8 mouse cellular contexts compared by ENCODE assay signal in genomic region chr11:60113624-60114023, GRCm38 (mm10). TPM values are rescaled to one million over a fixed set of nuclear protein-coding genes. Genes with fewer than 3 reads are reported as not detected.
DNase-seq lines count a peak whose midpoint lies in the region; ATAC-seq lines count a peak whose summit lies in the region.

No protein-coding gene starts in this region.

- H3K27me3 ChIP-seq in stomach, embryonic 15.5 days (replicated peaks): no peaks in the 10 kb centered on the region

- H3K4me3 ChIP-seq in stomach, embryonic 15.5 days (replicated peaks): peak overlapping the region; percentile 48; the same call in 1 of the 2 replicates

- WGBS in stomach, embryonic 15.5 days: 6% methylated on average over 4 of the region's 4 CpGs

- H3K27ac ChIP-seq in stomach, embryonic 15.5 days: peak overlapping the region; percentile 98

- peak; percentile 41 for ATAC-seq in stomach, embryonic 15.5 days (ENCODE audit: insufficient read depth, low FRiP score, low read depth)

- no peaks in the 10 kb centered on the region for H3K9me3 ChIP-seq in stomach, embryonic 15.5 days

- H3K36me3 ChIP-seq in stomach, embryonic 15.5 days: no peaks in the 10 kb centered on the region

- H3K4me2 ChIP-seq in stomach, embryonic 15.5 days: peak overlapping the region; percentile 88

- H3K9ac ChIP-seq in stomach, embryonic 15.5 days: no peak overlapping the region

- DNase-seq in adrenal gland, adult (ENCODE audit: inconsistent age in 2 of 2, low spot score in 1 of 2): peak; percentile 21 to 59
- no peak for DNase-seq in adrenal gland, postnatal 10 days
- peak; percentile 72 for DNase-seq in urinary bladder, postnatal 14 days (ENCODE audit: low spot score)
- no peak for DNase-seq in urinary bladder, postnatal 25 days (ENCODE audit: low spot score)
- DNase-seq in liver: peak; percentile 59
- no peak for DNase-seq in ovary, postnatal 10 days (ENCODE audit: low spot score)
- no peak for DNase-seq in layer of hippocampus, adult 9-10 months (ENCODE audit: low spot score)

- H3K4me1 ChIP-seq in stomach, embryonic 15.5 days: peaks cover 74% of the 10 kb centered on the region

RNA-seq across cellular contexts. Expression of gene Rai1, which starts 8.8 kb away (rescaled TPM):
- total RNA-seq in adrenal gland, postnatal 10 days (2021): 10 to 100 TPM; 34.8 to 53.0 TPM
- 21.7 and 24.4 TPM in 2 replicates for polyA plus RNA-seq in stomach, embryonic 15.5 days (2015; fragmentation: Nextera tagmentation; extraction: Ambion mirVana)

Comparison
In these comparisons a context has a peak if more than half of its experiments do, and no peak if none do; other contexts are left out.
1. DNase-seq: peak in adrenal gland, adult (2 of 2), urinary bladder, postnatal 14 days (single experiment) and liver (single experiment); none in adrenal gland, postnatal 10 days (single experiment), urinary bladder, postnatal 25 days (single experiment), ovary, postnatal 10 days (single experiment) and layer of hippocampus, adult 9-10 months (single experiment).